Mouse (Mus musculus) duodenum, adult 2 months (tissue): ENCODE results near the gene Fhdc1. TPM values are rescaled to one million over a fixed set of nuclear protein-coding genes. Genes with fewer than 3 reads are reported as not detected.

Source experiments
- polyA plus RNA-seq: library from polyadenylated mRNA; depleted of rRNA; stranded (reverse); fragments of >200 nt; gene quantifications from 2 replicates; pipeline ENCODE4 v1.2.3, GENCODE M21; 2012; ENCODE audit warnings: low replicate concordance; rRNA removed

Fhdc1 gene
- 1.6 and 3.9 TPM in 2 replicates for polyA plus RNA-seq

GRCm38 (mm10) chr3:84480006-84480897 is at the start of gene Fhdc1:
Fhdc1 (minus strand) TSS chr3:84480429.

Other genes with a start within 250 kb of the Fhdc1 start
- 28.6 and 71.4 TPM in 2 replicates for gene Trim2, start 173.6 kb downstream of the Fhdc1 start, polyA plus RNA-seq
- gene Arfip1, start 102.2 kb upstream of the Fhdc1 start, polyA plus RNA-seq: 3.5 and 5.4 TPM in 2 replicates
- not detected in 2 replicates for gene Tigd4, start 113.1 kb upstream of the Fhdc1 start, polyA plus RNA-seq
- 1.2 and 1.5 TPM in 2 replicates for gene Tmem154, start 185.8 kb upstream of the Fhdc1 start, polyA plus RNA-seq